Mouse (Mus musculus) Patski (cell line): ENCODE results near the gene Ctnnbip1. TPM values are rescaled to one million over a fixed set of nuclear protein-coding genes. Genes with fewer than 3 reads are reported as not detected.

Source experiments
- ATAC-seq: fragments of 100-300 bp; one replicate; pipeline ENCODE4 v1.8.0; 2021
- CTCF ChIA-PET: fragments of 350-600 bp; sonication (Branson Sonifier 250); formaldehyde crosslinking; loops from one replicate; lab custom pipeline; 2022; ENCODE audit warnings: inconsistent platforms; lab: Charles Lee
- POLR2A ChIA-PET: fragments of 350-600 bp; sonication (Branson Sonifier 250); formaldehyde crosslinking; loops from one replicate; lab custom pipeline; 2022; ENCODE audit warnings: antibody characterized with exemption, inconsistent platforms; lab: Charles Lee
- DNase-seq: peaks from one replicate; pipeline ENCODE4 v3.0.0-alpha.2; 2011; ENCODE audit warnings: low read depth, low spot score
- H3K27me3 ChIP-seq: fragments of 371-371 bp; one replicate; pipeline ENCODE4 v1.5.1; 2021
- CTCF ChIP-seq: fragments of 100-300 bp; IDR thresholded peaks from one replicate; pipeline ENCODE4 v1.5.1; 2021
- in situ Hi-C: fragments of 300-500 bp; cut with MboI; formaldehyde crosslinking; loops from 3 replicates; pipeline ENCODE4 v1.11.1; 2018; ENCODE audit warnings: low pct_unique_long_range_greater_than_20kb, mixed read lengths
- polyA plus RNA-seq: library from polyadenylated mRNA; unstranded; gene quantifications from one replicate; pipeline ENCODE4 v1.2.3, GENCODE M21; 2021

Gene Ctnnbip1
- polyA plus RNA-seq, 1 experiment from 2014 or later, result 17.3 TPM

DNA sequence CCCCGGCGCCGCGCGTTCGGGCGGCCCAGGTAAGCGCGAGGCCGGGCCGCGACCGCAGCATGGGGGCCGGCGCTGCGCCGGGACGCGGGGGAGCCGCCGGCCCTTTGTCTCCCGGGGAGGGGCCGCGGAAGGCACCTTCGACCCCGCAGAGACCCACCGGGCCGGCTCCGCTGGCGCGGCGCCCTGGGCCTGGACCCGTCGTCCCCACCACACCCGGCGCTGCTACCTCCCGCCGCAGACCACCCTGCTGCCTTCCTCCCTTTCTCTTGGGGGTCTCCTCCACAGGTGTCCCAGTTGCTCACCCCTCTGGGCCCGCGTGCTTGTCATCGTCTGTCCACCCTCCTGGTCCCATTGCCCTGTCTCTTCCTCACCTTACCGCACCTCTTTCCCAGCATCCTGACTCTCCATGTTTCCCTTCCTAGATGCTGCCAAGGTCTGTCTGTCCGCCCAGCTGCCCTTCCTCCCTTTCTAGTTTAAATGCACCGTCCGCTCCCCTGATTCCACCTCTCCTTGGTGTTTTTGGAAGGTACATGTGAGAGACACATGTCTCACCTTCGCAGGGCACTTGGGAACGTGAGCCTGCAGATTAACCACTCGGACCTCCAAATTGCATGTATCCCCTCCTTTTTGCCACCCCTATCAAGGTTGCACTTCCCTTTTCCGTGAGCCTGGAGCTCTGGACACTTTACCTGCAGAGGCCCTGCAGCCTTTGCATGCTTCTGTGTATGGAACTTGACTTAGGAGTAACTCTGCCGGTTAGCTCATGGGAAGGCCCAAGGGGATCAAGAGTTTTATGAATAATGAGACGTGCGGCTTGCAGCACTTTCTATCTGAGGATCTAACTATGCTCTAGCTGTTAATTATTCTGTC is 550 bp downstream of the Ctnnbip1 start:
- no peak for TF ChIP-seq CTCF
- ATAC-seq, result no peak
- H3K27me3 ChIP-seq, result no peaks in the 10 kb centered on the region
- in situ Hi-C loops, result no loop called here
- no peak for DNase-seq
- ChIA-PET POLR2A (no interaction called here), CTCF (no interaction called here)

DNA sequence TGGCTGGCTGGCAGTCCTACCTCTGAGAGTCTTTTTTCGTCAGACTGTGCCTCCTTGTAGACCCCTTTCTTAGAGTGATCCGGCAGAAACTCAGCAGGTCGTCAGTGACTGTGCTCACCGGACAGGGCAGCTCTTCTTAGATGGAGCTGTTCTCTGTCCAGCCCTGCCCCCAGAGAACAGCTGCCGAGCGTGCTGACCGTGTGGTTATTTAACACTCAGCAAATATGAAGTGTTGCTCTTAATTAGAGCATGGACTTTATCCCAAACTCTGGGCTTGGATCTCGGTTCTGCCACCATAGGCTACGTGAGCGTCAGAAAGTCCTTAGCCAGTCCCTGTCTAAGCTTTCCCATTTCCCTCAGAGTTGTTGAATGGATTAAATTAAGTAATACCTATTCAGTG is 3.2 kb downstream of the Ctnnbip1 start:
- in situ Hi-C loops, result no loop called here
- CTCF ChIA-PET, result interaction anchor here (0.8 kb wide), 1 partner anchor 9 kb away, joined by 3 read pairs; no protein-coding TSS in a partner anchor
- ATAC-seq, result no peak
- H3K27me3 ChIP-seq, result no peaks in the 10 kb centered on the region
- POLR2A ChIA-PET, result no interaction called here
- no peak for TF ChIP-seq CTCF
- no peak for DNase-seq

DNA sequence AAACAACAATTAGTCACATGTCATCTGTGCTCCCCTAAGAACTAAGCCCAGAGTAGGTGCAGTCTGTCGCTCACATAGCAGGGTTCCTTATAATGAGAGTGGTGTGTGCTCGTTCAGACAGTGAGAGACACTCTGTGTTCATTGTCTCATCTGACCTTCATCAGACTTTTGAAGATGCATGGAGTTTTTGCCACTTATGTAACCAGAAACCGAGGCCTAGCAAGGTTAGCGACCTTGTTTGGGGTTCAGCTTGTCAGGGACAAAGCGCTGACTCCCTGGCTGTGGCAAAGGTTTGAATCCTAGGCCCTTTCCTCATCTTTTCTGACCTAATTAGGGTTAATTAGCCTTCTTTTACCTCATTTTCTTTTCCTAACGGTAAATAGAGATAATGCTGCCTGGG is 5.9 kb downstream of the Ctnnbip1 start:
- DNase-seq (no peak), ATAC-seq (no peak)
- POLR2A ChIA-PET, result no interaction called here
- H3K27me3 ChIP-seq, result no peaks in the 10 kb centered on the region
- CTCF ChIA-PET, result no interaction called here
- TF ChIP-seq CTCF, result no peak
- in situ Hi-C loops, result no loop called here

DNA sequence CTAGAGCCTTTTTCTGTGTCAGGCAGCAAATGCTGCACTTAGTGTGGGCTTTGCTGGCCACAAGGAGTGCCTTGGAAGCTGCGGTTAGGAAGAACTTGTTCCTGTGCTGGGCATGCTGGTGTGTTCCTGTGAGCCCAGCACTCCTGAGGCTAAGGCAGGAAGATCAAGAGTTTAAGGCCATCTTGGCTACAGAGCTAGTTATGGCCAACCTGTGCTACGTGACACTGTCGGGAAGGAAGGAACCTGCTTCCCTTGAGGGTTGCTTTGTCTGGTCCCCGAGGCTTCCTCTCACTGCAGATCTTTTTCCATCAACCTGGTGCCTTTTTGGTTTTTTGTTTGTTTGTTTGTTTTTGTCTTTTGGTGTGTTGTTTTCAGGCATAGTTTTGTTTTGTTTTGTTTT is 7.1 kb downstream of the Ctnnbip1 start:
- ChIA-PET CTCF (interaction anchor here (0.6 kb wide), 1 partner anchor 137 kb away, joined by 3 read pairs; no protein-coding TSS in a partner anchor), POLR2A (no interaction called here)
- TF ChIP-seq CTCF, result no peak
- ATAC-seq, result no peak
- no peaks in the 10 kb centered on the region for H3K27me3 ChIP-seq
- no peak for DNase-seq
- in situ Hi-C loops, result no loop called here

DNA sequence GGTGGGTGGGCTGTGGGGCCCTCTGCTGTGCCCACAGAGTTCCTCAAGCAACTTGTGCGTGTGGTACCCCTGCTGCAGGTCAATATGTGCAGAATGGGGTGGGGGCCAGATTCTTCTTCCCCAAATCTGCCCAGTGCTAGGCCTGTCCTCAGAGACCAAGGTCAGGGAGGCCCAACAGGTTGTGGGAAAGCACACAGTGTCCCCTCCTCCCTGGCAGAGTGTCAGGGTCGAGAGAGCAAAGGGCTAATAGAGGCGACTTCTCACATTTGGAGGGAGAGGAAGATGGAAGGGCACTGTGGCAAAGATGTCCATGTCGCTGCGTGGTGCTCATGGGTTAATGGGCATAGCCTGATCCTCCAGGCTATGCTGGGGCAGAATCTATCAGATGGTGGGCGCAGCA is 7.8 kb downstream of the Ctnnbip1 start:
- ChIA-PET CTCF (interaction anchor here (0.6 kb wide), 1 partner anchor 138 kb away, joined by 3 read pairs; no protein-coding TSS in a partner anchor), POLR2A (no interaction called here)
- DNase-seq, result no peak
- ATAC-seq, result no peak
- no peaks in the 10 kb centered on the region for H3K27me3 ChIP-seq
- TF ChIP-seq CTCF, result no peak
- in situ Hi-C loops, result no loop called here

DNA sequence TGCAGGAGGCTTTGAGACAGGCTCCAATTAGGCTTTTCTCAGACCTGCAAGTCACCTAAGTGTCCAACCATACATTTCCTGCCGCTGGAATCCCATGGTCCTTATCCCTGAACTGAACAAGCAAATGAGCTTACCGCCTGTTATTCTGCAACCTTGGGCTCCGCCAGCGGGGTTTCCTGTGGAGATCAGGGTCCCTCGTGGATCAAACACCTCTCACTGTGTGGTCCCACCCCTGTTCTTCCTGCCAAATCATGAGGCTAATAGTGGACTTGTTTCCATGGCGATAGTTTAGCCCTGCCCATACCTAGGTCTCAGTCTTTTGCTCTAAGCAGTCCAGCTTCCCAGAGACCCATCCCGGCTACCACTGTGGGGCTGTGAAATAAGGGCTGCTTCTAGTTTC is 8.3 kb downstream of the Ctnnbip1 start:
- H3K27me3 ChIP-seq, result no peaks in the 10 kb centered on the region
- in situ Hi-C loops, result no loop called here
- no peak for TF ChIP-seq CTCF
- POLR2A ChIA-PET, result no interaction called here
- CTCF ChIA-PET, result no interaction called here
- ATAC-seq (no peak), DNase-seq (no peak)

DNA sequence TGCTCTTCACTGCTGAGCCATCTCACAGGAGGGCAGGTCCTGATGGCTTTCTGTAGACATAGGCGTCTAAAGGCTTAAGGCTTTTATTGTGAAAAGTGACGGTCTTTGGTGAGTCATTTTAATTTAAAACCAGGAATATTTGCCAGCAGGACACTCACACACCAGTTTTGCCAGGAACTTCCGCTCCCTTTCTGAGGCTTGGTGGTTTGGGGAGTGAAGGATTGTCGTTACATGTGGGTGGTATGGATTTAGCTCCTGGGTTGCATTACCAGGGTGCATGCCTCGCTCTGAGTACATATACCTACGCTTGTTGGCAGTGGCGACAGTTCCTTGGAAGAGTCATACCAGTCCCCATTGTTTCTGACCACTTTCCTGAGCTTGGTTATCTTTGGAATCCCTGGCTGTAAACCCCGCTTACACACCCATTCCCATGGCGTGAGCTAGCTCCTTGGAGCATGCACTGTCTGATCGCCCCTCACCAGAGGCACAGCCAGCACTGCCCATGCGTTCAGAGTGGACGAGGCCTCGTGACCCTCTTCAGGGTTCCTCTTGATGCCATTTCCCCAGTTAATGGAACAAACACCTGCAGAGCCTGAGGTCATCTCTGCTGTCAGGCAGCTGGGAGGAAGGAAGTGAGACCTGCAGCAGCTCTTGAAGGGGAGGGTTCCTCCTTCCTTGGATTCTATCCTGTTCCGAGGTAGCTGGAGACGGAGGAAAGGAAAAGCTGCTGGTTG is 9.8 kb downstream of the Ctnnbip1 start:
- ATAC-seq (peak; percentile 35), DNase-seq (peak; percentile 49)
- no peak for TF ChIP-seq CTCF
- POLR2A ChIA-PET, result no interaction called here
- in situ Hi-C loops, result no loop called here
- CTCF ChIA-PET, result no interaction called here
- no peaks in the 10 kb centered on the region for H3K27me3 ChIP-seq

DNA sequence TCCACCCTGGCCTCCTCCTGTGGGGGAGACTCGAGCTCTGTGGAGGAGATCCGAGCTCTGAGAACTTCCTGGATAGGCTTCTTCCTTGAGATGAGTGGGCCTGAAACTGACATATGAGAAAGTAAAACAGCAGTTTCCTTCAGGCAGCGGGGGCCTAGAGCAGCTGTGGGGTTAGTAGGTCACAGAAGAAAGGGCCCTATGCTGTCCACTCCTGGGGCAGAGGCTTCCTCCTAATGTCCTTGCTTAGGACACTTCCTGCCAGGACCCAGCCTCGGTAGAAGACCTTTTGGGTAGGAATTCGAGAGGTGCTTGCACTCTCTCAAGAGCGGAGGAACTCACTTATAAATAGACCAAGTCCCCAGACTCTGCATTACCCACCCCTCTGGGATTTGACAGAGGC is 11.7 kb downstream of the Ctnnbip1 start:
- TF ChIP-seq CTCF, result no peak
- POLR2A ChIA-PET, result no interaction called here
- ATAC-seq (no peak), DNase-seq (no peak)
- no peaks in the 10 kb centered on the region for H3K27me3 ChIP-seq
- CTCF ChIA-PET, result interaction anchor here (1.0 kb wide), 1 partner anchor 9 kb away, joined by 3 read pairs; no protein-coding TSS in a partner anchor
- in situ Hi-C loops, result loop anchor here (5.0 kb wide), 1 partner anchor 37 kb away; no protein-coding TSS in a partner anchor

DNA sequence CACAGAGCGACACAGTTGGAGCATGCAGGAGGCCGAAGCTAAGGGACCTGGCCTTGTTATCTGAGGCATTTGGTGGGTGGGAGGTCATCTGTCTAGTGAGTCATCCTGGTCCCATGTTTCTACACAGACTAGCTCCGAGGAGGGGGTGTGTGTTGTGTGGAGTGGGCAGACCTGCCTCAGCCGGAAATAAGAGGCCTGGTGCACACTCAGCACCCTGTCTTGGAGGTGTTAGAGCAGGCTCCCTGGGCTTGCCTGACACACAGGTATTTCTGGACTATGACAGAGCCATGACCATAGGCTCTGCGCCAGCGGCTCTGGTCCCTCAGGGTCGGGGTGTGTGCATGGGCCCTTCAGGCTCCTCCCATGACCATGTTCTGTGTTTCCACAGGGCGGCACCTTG is 21.4 kb downstream of the Ctnnbip1 start:
- ChIA-PET POLR2A (no interaction called here), CTCF (no interaction called here)
- DNase-seq, result no peak
- TF ChIP-seq CTCF, result no peak
- no peak for ATAC-seq
- in situ Hi-C loops, result no loop called here
- no peaks in the 10 kb centered on the region for H3K27me3 ChIP-seq

DNA sequence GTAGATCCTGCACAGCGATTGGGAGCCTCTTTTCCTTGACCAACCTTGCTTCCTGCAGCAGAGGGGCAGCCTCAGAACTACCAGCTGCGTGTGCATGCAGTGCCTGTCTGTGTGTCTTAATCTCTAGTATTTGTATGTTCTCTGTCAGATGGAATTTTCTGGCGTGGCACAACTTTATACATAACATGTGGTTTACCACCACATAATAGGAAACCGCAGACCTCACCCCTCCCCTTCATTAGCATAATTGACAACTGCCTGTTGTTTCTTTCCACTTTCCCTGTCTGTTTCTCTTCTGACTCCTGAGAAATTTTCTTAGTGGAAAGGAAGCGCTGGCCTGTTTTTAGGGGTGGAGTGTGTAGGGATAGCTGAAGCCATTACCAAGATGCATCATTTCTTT is 23.9 kb downstream of the Ctnnbip1 start:
- in situ Hi-C loops, result loop anchor here (10.0 kb wide), 3 partner anchors 167 to 397 kb away; no protein-coding TSS in a partner anchor
- CTCF ChIA-PET, result interaction anchor here (1.2 kb wide), 1 partner anchor 161 kb away, joined by 3 read pairs; no protein-coding TSS in a partner anchor
- no peaks in the 10 kb centered on the region for H3K27me3 ChIP-seq
- ATAC-seq (no peak), DNase-seq (no peak)
- POLR2A ChIA-PET, result no interaction called here
- TF ChIP-seq CTCF, result no peak
